Mouse (Mus musculus) forebrain, embryonic 14.5 days (tissue): ENCODE data around the gene Fam84b. TPM values are rescaled to one million over a fixed set of nuclear protein-coding genes. Genes with fewer than 3 reads are reported as not detected.

Experiments
- ATAC-seq: fragments of 200-750 bp; cut with Nextera tagmentation; 2 replicates; pipeline ENCODE4 v1.8.0; 2017; ENCODE audit warnings: mild to moderate bottlenecking, moderate library complexity
- DNase-seq: peaks from one replicate; pipeline ENCODE4 v3.0.0-alpha.2; 2015; ENCODE audit warnings: low spot score
- H3K27ac ChIP-seq: fragments of 300-500 bp; sonication (generic); 2 replicates; pipeline ENCODE4 v1.5.1; 2014; ENCODE audit warnings: low read depth, mild to moderate bottlenecking, control low read depth, low read length, moderate library complexity
- H3K27me3 ChIP-seq: fragments of 300-500 bp; sonication (generic); replicated peaks from 2 replicates; pipeline ENCODE4 v1.6.1; 2014; ENCODE audit warnings: low read length, control low read depth, mixed read lengths; ENCODE audit not compliant: control insufficient read depth, insufficient read depth
- H3K36me3 ChIP-seq: fragments of 300-500 bp; sonication (generic); 2 replicates; pipeline ENCODE4 v1.6.1; 2014; ENCODE audit warnings: low read length, control low read depth; ENCODE audit not compliant: control insufficient read depth, insufficient read depth
- H3K4me1 ChIP-seq: fragments of 300-500 bp; sonication (generic); 2 replicates; pipeline ENCODE4 v1.6.1; 2014; ENCODE audit warnings: antibody characterized with exemption, low read length, control low read depth; ENCODE audit not compliant: control insufficient read depth, insufficient read depth
- H3K4me2 ChIP-seq: fragments of 300-500 bp; sonication (generic); 2 replicates; pipeline ENCODE4 v1.6.1; 2014; ENCODE audit warnings: mild to moderate bottlenecking, control low read depth, low read length
- H3K4me3 ChIP-seq: fragments of 300-500 bp; sonication (generic); 2 replicates; pipeline ENCODE4 v1.5.1; 2014; ENCODE audit warnings: low read depth, low read length, control low read depth
- H3K9ac ChIP-seq: fragments of 300-500 bp; sonication (generic); 2 replicates; pipeline ENCODE4 v1.6.1; 2014; ENCODE audit warnings: mild to moderate bottlenecking, low read length, control low read depth, moderate library complexity
- H3K9me3 ChIP-seq: fragments of 300-500 bp; sonication (generic); replicated peaks from 2 replicates; pipeline ENCODE4 v1.6.1; 2016; ENCODE audit warnings: low read length, control low read depth, mixed read lengths; ENCODE audit not compliant: control insufficient read depth
- WGBS: fragments of 180-500 bp; shearing (Covaris S2); extraction: QIAGEN DNeasy Blood & Tissue Kit; methylation state at CpG from one replicate; pipeline ENCODE4 v1.1.7; 2014; 5-methylcytosine and 5-hydroxymethylcytosine counted together
- polyA plus RNA-seq: library from polyadenylated mRNA; unstranded; fragments of >200 nt; fragmentation: Nextera tagmentation; extraction: Ambion mirVana; gene quantifications from 2 replicates; pipeline ENCODE4 v1.2.1, GENCODE M21; 2014

Fam84b gene
- polyA plus RNA-seq, 1 experiment from 2014 or later = 11.8 TPM

GRCm38 (mm10) chr15:60837719-60838118 is 15.9 kb downstream of the Fam84b start:
- no peak overlapping the region for H3K9ac ChIP-seq
- no peak overlapping the region for H3K4me3 ChIP-seq
- WGBS = 93% methylated on average over 9 of the region's 9 CpGs

GRCm38 (mm10) chr15:60836321-60836720 is 17.3 kb downstream of the Fam84b start:
- H3K9me3 ChIP-seq = no peaks in the 10 kb centered on the region
- H3K27me3 ChIP-seq = no peaks in the 10 kb centered on the region
- H3K4me2 ChIP-seq = no peak overlapping the region
- DNase-seq (no peak), ATAC-seq (no peak)
- no peaks in the 10 kb centered on the region for H3K4me1 ChIP-seq
- H3K36me3 ChIP-seq = no peaks in the 10 kb centered on the region
- no peak overlapping the region for H3K4me3 ChIP-seq
- WGBS = 90% methylated on average over 4 of the region's 4 CpGs
- H3K27ac ChIP-seq = no peak overlapping the region
- no peak overlapping the region for H3K9ac ChIP-seq

More at GRCm38 (mm10) chr15:60837719-60838118, 15.9 kb downstream of the Fam84b start:
- no peak overlapping the region for H3K27ac ChIP-seq
- H3K9me3 ChIP-seq = no peaks in the 10 kb centered on the region
- H3K27me3 ChIP-seq = no peaks in the 10 kb centered on the region
- ATAC-seq (no peak), DNase-seq (no peak)
- no peaks in the 10 kb centered on the region for H3K4me1 ChIP-seq
- no peak overlapping the region for H3K4me2 ChIP-seq
- no peaks in the 10 kb centered on the region for H3K36me3 ChIP-seq

- Histone ChIP-seq H3K4me3 (no peak overlapping the region), H3K27ac (no peak overlapping the region), H3K27me3 (no peaks in the 10 kb centered on the region), H3K4me1 (no peaks in the 10 kb centered on the region), H3K36me3 (no peaks in the 10 kb centered on the region), H3K9me3 (no peaks in the 10 kb centered on the region), H3K9ac (no peak overlapping the region), H3K4me2 (no peak overlapping the region)
- DNase-seq (no peak), ATAC-seq (no peak)
- 89% methylated on average over 5 of the region's 5 CpGs for WGBS
These were observed 18.7 kb downstream of the Fam84b start for GRCm38 (mm10) chr15:60834598-60835571.

GRCm38 (mm10) chr15:60833476-60834218 is 19.9 kb downstream of the Fam84b start:
- Histone ChIP-seq H3K27me3 (no peaks in the 10 kb centered on the region), H3K27ac (no peak overlapping the region), H3K4me3 (no peak overlapping the region), H3K36me3 (no peaks in the 10 kb centered on the region), H3K9ac (no peak overlapping the region), H3K4me1 (no peaks in the 10 kb centered on the region), H3K4me2 (no peak overlapping the region), H3K9me3 (no peaks in the 10 kb centered on the region)
- no peak for ATAC-seq
- no peak for DNase-seq
- 64% methylated on average over 2 of the region's 2 CpGs for WGBS

- Histone ChIP-seq H3K27ac (no peak overlapping the region), H3K36me3 (no peaks in the 10 kb centered on the region), H3K9ac (no peak overlapping the region), H3K4me3 (no peak overlapping the region), H3K4me2 (no peak overlapping the region), H3K9me3 (no peaks in the 10 kb centered on the region), H3K27me3 (no peaks in the 10 kb centered on the region), H3K4me1 (no peaks in the 10 kb centered on the region)
- DNase-seq = no peak
- ATAC-seq = no peak
These were observed 21.0 kb downstream of the Fam84b start for GRCm38 (mm10) chr15:60832586-60832985.

GRCm38 (mm10) chr15:60826226-60826625 is 27.4 kb downstream of the Fam84b start:
- no peak overlapping the region for H3K4me3 ChIP-seq
- H3K27me3 ChIP-seq = no peaks in the 10 kb centered on the region
- ATAC-seq (no peak), DNase-seq (no peak)
- peaks cover 6% of the 10 kb centered on the region for H3K4me1 ChIP-seq
- H3K9me3 ChIP-seq = no peaks in the 10 kb centered on the region
- H3K27ac ChIP-seq = no peak overlapping the region
- no peak overlapping the region for H3K4me2 ChIP-seq
- H3K36me3 ChIP-seq = no peaks in the 10 kb centered on the region
- H3K9ac ChIP-seq = no peak overlapping the region
- WGBS = 63% methylated on average over 1 of the region's 1 CpGs

- H3K36me3 ChIP-seq = no peaks in the 10 kb centered on the region
- peak overlapping the region; percentile 78 for H3K9ac ChIP-seq
- H3K27me3 ChIP-seq = no peaks in the 10 kb centered on the region
- WGBS = under 1% methylated on average over 31 of the region's 32 CpGs
- DNase-seq (peak; percentile 93), ATAC-seq (peak; percentile 92)
- peak overlapping the region; percentile 100 for H3K4me2 ChIP-seq
- peaks cover 6% of the 10 kb centered on the region for H3K4me1 ChIP-seq
- peak overlapping the region; percentile 62; the same call in 1 of the 2 replicates for H3K27ac ChIP-seq
- H3K4me3 ChIP-seq = peak overlapping the region; percentile 60
- H3K9me3 ChIP-seq = no peaks in the 10 kb centered on the region
These were observed 28.8 kb downstream of the Fam84b start for GRCm38 (mm10) chr15:60824751-60825227.

- ATAC-seq (peak; percentile 38), DNase-seq (no peak)
These were observed 29.5 kb downstream of the Fam84b start for GRCm38 (mm10) chr15:60823870-60824709.

More at GRCm38 (mm10) chr15:60823870-60824709, 29.5 kb downstream of the Fam84b start:
- Histone ChIP-seq H3K27me3 (no peaks in the 10 kb centered on the region), H3K4me3 (peak overlapping the region; percentile 60), H3K9me3 (no peaks in the 10 kb centered on the region), H3K36me3 (no peaks in the 10 kb centered on the region), H3K4me1 (peaks cover 6% of the 10 kb centered on the region), H3K27ac (peak overlapping the region; percentile 62; the same call in 1 of the 2 replicates), H3K4me2 (peak overlapping the region; percentile 100), H3K9ac (peak overlapping the region; percentile 78)
- under 1% methylated on average over 44 of the region's 45 CpGs for WGBS
